19 mouse cellular contexts compared by ENCODE assay signal in the genomic region with DNA sequence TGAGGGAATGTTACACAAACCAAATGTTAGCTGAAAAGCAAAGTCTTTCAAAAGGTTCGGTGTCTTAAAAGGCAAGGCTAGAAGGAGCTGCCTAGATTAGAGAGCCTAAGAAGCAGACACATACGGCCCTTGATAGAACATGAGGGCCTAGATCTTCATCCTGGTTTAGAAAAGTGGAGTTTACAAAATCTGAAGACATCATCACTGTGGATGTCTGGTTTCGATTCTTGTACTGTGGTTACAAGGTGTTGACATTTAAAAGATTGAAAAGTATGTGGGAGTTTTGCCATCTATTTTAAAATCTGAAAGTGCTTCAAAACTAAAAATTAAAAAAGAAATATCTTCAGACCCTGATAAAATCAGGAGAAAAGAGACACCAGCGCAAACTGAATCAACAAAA.
DNase-seq lines count a peak whose midpoint lies in the region; ATAC-seq and TF ChIP-seq lines count a peak whose summit lies in the region.
"Had no signal": no experiment of that assay in that cellular context is flagged by ENCODE, and none has a peak within 500 bp of the region (broad histone marks: within the 10 kb centered on the region; RNA-seq: fewer than 3 reads in every experiment).

No protein-coding gene starts in this region.

- H3K9me3 ChIP-seq in midbrain, postnatal 0 days (ENCODE audit: low read length): no peaks in the 10 kb centered on the region
- H3K9me3 ChIP-seq in forebrain, embryonic 10.5 days: 0 out of 2 replicates have a peak, but pooled peaks cover 4% of the 10 kb centered on the region
- H3K9me3 ChIP-seq: embryonic facial prominence, embryonic 12.5 days; forebrain, embryonic 12.5 days had no signal

- H3K27me3 ChIP-seq in midbrain, postnatal 0 days (ENCODE audit: insufficient read depth, low read length): no peaks in the 10 kb centered on the region
- H3K27me3 ChIP-seq in forebrain, embryonic 10.5 days (ENCODE audit: poor library complexity, severe bottlenecking): no peaks in the 10 kb centered on the region
- H3K27me3 ChIP-seq: embryonic facial prominence, embryonic 12.5 days; forebrain, embryonic 12.5 days had no signal

- no peak overlapping the region for H3K27ac ChIP-seq in midbrain, postnatal 0 days (ENCODE audit: low read depth, low read length)
- H3K27ac ChIP-seq in forebrain, embryonic 10.5 days: no peak overlapping the region
- H3K27ac ChIP-seq: embryonic facial prominence, embryonic 10.5 days; embryonic facial prominence, embryonic 12.5 days; forebrain, embryonic 12.5 days had no signal

- TF ChIP-seq CTCF in midbrain, postnatal 0 days (IDR thresholded peaks at IDR 0.05): no peak

- H3K4me3 ChIP-seq in midbrain, postnatal 0 days (ENCODE audit: low read depth, low read length): no peak overlapping the region
- H3K4me3 ChIP-seq in forebrain, embryonic 10.5 days: no peak overlapping the region
- H3K4me3 ChIP-seq: embryonic facial prominence, embryonic 10.5 days; embryonic facial prominence, embryonic 12.5 days; forebrain, embryonic 12.5 days had no signal

- peak; percentile 56 for DNase-seq in CD4-positive helper T cell, adult 2 months (ENCODE audit: low read depth, low spot score)
- DNase-seq in induced T-regulatory cell, adult 2 months (ENCODE audit: low read depth): peak; percentile 65
- DNase-seq in naive thymus-derived CD4-positive, alpha-beta T cell, adult 2 months (ENCODE audit: low read depth): peak; percentile 49
- no peak for DNase-seq in retina, postnatal 1 day
- no peak for DNase-seq in midbrain, postnatal 0 days (ENCODE audit: low spot score)
- DNase-seq in adrenal gland, postnatal 10 days: no peak
- no peak for DNase-seq in forebrain, embryonic 10.5 days (ENCODE audit: extremely low spot score, low spot score)
- DNase-seq: adrenal gland, postnatal 14 days; adrenal gland, postnatal 36 days; B cell, adult 2 months; cerebellum, adult 11-12 months; cerebellum, adult 2 months; cerebellum, adult 9-10 months; cerebellum, postnatal 10 days; cerebellum, postnatal 25 days had no signal

- no peak overlapping the region for H3K4me2 ChIP-seq in midbrain, postnatal 0 days (ENCODE audit: low read depth, low read length, poor library complexity, severe bottlenecking)
- H3K4me2 ChIP-seq: embryonic facial prominence, embryonic 12.5 days; forebrain, embryonic 12.5 days had no signal

- peak; percentile 42 for ATAC-seq in CD4-positive, CD25-positive, alpha-beta regulatory T cell, adult 4 months
- no peak for ATAC-seq in midbrain, postnatal 0 days (ENCODE audit: low FRiP score)

- 93% methylated on average over 4 of the region's 4 CpGs for WGBS in midbrain, postnatal 0 days
- 95% methylated on average over 4 of the region's 4 CpGs for WGBS in forebrain, embryonic 10.5 days

- no peak overlapping the region for H3K9ac ChIP-seq in midbrain, postnatal 0 days (replicated peaks; ENCODE audit: low read length, poor library complexity, severe bottlenecking)
- H3K9ac ChIP-seq: embryonic facial prominence, embryonic 12.5 days; forebrain, embryonic 12.5 days had no signal

- no peaks in the 10 kb centered on the region for H3K36me3 ChIP-seq in midbrain, postnatal 0 days (ENCODE audit: insufficient read depth, low read length)
- no peaks in the 10 kb centered on the region for H3K36me3 ChIP-seq in forebrain, embryonic 10.5 days (replicated peaks)
- H3K36me3 ChIP-seq: embryonic facial prominence, embryonic 10.5 days; embryonic facial prominence, embryonic 12.5 days; forebrain, embryonic 12.5 days had no signal

- no peaks in the 10 kb centered on the region for H3K4me1 ChIP-seq in midbrain, postnatal 0 days (ENCODE audit: insufficient read depth, low read length)
- H3K4me1 ChIP-seq in forebrain, embryonic 10.5 days: peaks cover 5% of the 10 kb centered on the region
- H3K4me1 ChIP-seq: embryonic facial prominence, embryonic 12.5 days had no signal

Comparison
In these comparisons a context has a peak if more than half of its experiments do, and no peak if none do; other contexts are left out.
1. DNase-seq: peak in CD4-positive helper T cell, adult 2 months (single experiment), induced T-regulatory cell, adult 2 months (single experiment) and naive thymus-derived CD4-positive, alpha-beta T cell, adult 2 months (single experiment); none in retina, postnatal 1 day (single experiment), midbrain, postnatal 0 days (single experiment), adrenal gland, postnatal 10 days (single experiment) and forebrain, embryonic 10.5 days (single experiment).